Mouse (Mus musculus) lung, postnatal 0 days (tissue): Measurements from ENCODE around the gene 4930595D18Rik. TPM values are rescaled to one million over a fixed set of nuclear protein-coding genes. Genes with fewer than 3 reads are reported as not detected.

ENCODE experiments used
- ATAC-seq: fragments of 200-750 bp; cut with Nextera tagmentation; 2 replicates; pipeline ENCODE4 v1.8.0; 2017; ENCODE audit warnings: moderate library complexity
- DNase-seq: peaks from one replicate; pipeline ENCODE4 v3.0.0-alpha.2; 2016; ENCODE audit warnings: low spot score
- H3K27ac ChIP-seq: fragments of 300-500 bp; sonication (generic); 2 replicates; pipeline ENCODE4 v1.5.1; 2014; ENCODE audit warnings: antibody characterized with exemption, mild to moderate bottlenecking, low read length, mixed read lengths
- H3K27me3 ChIP-seq: fragments of 300-500 bp; sonication (generic); replicated peaks from 2 replicates; pipeline ENCODE4 v1.6.1; 2014; ENCODE audit warnings: low read length, mixed read lengths; ENCODE audit not compliant: insufficient read depth
- H3K36me3 ChIP-seq: fragments of 300-500 bp; sonication (generic); 2 replicates; pipeline ENCODE4 v1.6.1; 2014; ENCODE audit warnings: low read length, mixed read lengths; ENCODE audit not compliant: insufficient read depth
- H3K4me1 ChIP-seq: fragments of 300-500 bp; sonication (generic); 2 replicates; pipeline ENCODE4 v1.6.1; 2014; ENCODE audit warnings: antibody characterized with exemption, low read depth, low read length, mixed read lengths; ENCODE audit not compliant: insufficient read depth
- H3K4me2 ChIP-seq: fragments of 300-500 bp; sonication (generic); replicated peaks from 2 replicates; pipeline ENCODE4 v1.6.1; 2014; ENCODE audit warnings: low read depth, mild to moderate bottlenecking, low read length, moderate library complexity, mixed read lengths
- H3K4me3 ChIP-seq: fragments of 300-500 bp; sonication (generic); 2 replicates; pipeline ENCODE4 v1.5.1; 2014; ENCODE audit warnings: low read depth, low read length
- H3K9ac ChIP-seq: fragments of 300-500 bp; sonication (generic); replicated peaks from 2 replicates; pipeline ENCODE4 v1.6.1; 2014; ENCODE audit warnings: low read depth, mild to moderate bottlenecking
- H3K9me3 ChIP-seq: fragments of 300-500 bp; sonication (generic); 2 replicates; pipeline ENCODE4 v1.6.1; 2016; ENCODE audit warnings: low read length, mixed read lengths
- CTCF ChIP-seq: IDR thresholded peaks from 2 replicates; pipeline ENCODE4 v1.5.1; 2016; ENCODE audit warnings: antibody characterized with exemption, mild to moderate bottlenecking
- EP300 ChIP-seq: IDR thresholded peaks from 2 replicates; pipeline ENCODE4 v1.6.1; 2016; ENCODE audit warnings: antibody characterized with exemption, mild to moderate bottlenecking, control low read depth
- WGBS: fragments of 180-500 bp; shearing (Covaris S2); extraction: QIAGEN DNeasy Blood & Tissue Kit; methylation state at CpG from one replicate; pipeline ENCODE4 v1.1.7; 2014; 5-methylcytosine and 5-hydroxymethylcytosine counted together
- polyA plus RNA-seq: library from polyadenylated mRNA; unstranded; fragments of >200 nt; fragmentation: Nextera tagmentation; extraction: Ambion mirVana; gene quantifications from 2 replicates; pipeline ENCODE4 v1.2.1, GENCODE M21; 2015

4930595D18Rik gene
- polyA plus RNA-seq, 1 experiment from 2014 or later, result not detected

DNA sequence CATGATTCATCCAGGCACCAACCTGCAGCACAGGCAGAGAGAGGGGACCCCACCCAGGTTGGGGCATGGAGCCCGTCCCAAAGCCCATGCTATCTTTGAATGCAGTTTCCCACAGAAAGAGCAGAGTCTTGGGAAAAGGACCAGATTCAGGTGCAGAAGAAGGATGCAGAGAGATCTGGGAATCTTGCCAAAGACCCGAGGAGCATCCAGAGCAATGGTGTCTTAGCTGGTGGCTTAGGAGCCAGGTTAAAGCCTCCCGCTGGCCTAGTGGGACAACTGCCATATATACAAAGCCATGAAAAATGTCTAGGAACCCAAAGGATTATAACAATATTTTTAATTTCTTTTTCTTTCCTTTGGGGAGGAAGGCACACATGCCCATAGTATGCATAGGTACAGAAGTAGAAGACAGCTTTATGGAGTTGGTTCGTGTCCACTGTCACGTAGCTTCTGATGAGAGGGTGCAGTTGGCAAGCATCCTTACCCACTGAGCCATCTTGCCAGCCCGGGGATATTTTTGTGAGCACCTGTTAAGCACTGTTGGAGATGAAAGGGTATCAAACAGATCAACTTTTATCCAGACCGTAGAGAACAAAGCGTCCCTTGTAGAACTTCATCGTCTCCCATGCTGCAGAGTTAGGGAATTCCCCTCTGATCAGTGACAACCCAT, 63.2 kb downstream of the 4930595D18Rik start:
- Histone ChIP-seq H3K9me3 (no peaks in the 10 kb centered on the region; the same call in 1 of the 2 replicates), H3K27me3 (no peaks in the 10 kb centered on the region), H3K9ac (no peak overlapping the region), H3K4me1 (no peaks in the 10 kb centered on the region), H3K4me3 (no peak overlapping the region), H3K36me3 (0 out of 2 replicates have a peak, but pooled peaks cover 13% of the 10 kb centered on the region), H3K27ac (no peak overlapping the region), H3K4me2 (no peak overlapping the region)
- whole genome bisulfite sequencing, result 81% methylated on average over 9 of the region's 9 CpGs
- no peak for ATAC-seq
- DNase-seq, result no peak
- no peak for TF ChIP-seq EP300
- no peak for TF ChIP-seq CTCF

DNA sequence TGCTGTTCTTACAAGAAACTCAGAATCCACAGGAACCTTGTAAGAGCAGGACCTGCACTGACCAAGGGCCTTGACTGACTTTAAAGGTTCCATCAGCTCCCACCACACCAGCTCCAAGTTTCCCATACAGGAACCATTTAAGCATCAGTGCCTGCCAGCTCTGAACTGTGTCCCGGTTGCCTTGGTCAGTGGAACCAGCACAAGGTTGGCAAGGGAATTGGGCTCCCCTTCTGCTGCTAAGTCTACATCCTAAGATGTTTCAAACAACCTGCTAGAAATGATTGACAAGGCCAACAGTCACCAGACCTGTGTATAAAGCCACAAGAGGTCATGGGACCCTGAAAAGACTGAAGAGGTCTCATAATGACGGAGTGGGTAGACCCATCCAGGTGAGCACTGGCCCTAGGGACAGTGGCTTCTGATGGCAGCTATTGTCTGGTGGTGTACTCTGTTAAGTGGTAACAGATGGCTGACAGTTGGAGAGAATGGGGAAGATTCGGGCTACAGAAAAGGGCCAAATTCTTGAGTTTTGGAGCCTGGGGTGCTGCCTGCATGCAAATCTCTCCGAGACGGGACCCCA, 64.7 kb downstream of the 4930595D18Rik start:
- H3K9ac ChIP-seq, result no peak overlapping the region
- TF ChIP-seq EP300 (no peak), CTCF (no peak)
- no peak overlapping the region for H3K4me2 ChIP-seq
- no peaks in the 10 kb centered on the region; the same call in 1 of the 2 replicates for H3K9me3 ChIP-seq
- H3K36me3 ChIP-seq, result 0 out of 2 replicates have a peak, but pooled peaks cover 15% of the 10 kb centered on the region
- no peak overlapping the region for H3K27ac ChIP-seq
- no peak for DNase-seq
- 91% methylated on average over 5 of the region's 5 CpGs for WGBS
- no peak overlapping the region for H3K4me3 ChIP-seq
- no peak for ATAC-seq
- no peaks in the 10 kb centered on the region for H3K4me1 ChIP-seq
- no peaks in the 10 kb centered on the region for H3K27me3 ChIP-seq

DNA sequence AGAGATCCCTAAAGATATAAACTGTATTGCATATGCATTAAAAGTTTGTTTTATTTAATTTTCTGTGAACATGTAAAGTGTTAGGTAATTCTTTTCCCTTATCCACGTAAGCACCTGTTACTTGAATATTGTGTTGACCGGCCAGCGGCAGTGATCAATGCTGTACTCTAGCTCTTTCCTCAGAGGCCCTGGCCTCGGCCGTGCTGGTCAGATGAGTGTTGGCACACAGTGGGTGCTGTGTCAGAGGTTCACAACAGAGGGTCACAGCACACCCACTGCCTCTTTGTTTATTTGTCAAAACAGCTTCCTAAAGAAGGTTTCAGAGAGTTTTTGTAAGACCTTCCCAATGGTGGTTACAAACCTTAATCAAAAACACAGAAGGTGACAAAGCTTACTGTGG, 69.7 kb downstream of the 4930595D18Rik start:
- Histone ChIP-seq H3K27ac (no peak overlapping the region), H3K4me3 (no peak overlapping the region), H3K4me1 (no peaks in the 10 kb centered on the region), H3K9ac (no peak overlapping the region), H3K4me2 (no peak overlapping the region), H3K9me3 (no peaks in the 10 kb centered on the region), H3K36me3 (peaks cover 52% of the 10 kb centered on the region), H3K27me3 (no peaks in the 10 kb centered on the region)
- 84% methylated on average over 5 of the region's 5 CpGs for WGBS
- no peak for ATAC-seq
- TF ChIP-seq EP300, result no peak
- TF ChIP-seq CTCF, result no peak
- no peak for DNase-seq

DNA sequence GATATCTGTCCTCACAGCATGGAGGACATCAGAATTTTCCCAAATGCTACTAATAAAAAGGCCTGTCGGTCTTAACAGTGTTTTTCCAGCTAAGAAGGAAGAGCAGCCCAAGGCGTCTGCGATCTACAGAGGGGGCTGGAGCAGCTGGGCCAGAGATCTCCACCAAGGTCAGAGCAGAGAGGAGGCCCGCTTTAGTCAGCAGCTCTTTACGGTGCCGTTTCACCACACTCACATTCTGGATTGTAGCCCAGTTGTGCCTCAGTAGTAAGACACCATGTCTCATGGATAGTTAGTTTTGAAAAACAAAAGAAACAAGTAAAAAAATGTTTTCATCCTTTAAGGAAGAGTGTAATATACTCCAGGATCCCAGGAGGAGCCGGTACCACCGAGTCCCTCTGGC, 73.1 kb downstream of the 4930595D18Rik start:
- Histone ChIP-seq H3K4me1 (no peaks in the 10 kb centered on the region), H3K36me3 (peaks cover 49% of the 10 kb centered on the region), H3K9ac (no peak overlapping the region), H3K27ac (no peak overlapping the region), H3K4me2 (no peak overlapping the region), H3K4me3 (no peak overlapping the region), H3K27me3 (no peaks in the 10 kb centered on the region), H3K9me3 (no peaks in the 10 kb centered on the region)
- 78% methylated on average over 8 of the region's 8 CpGs for WGBS
- no peak for ATAC-seq
- DNase-seq, result no peak
- TF ChIP-seq EP300 (no peak), CTCF (no peak)

Other genes with a start within 250 kb of the 4930595D18Rik start
- 9.1 and 12.4 TPM in 2 replicates for gene Ankrd9, start 205.5 kb downstream of the 4930595D18Rik start, polyA plus RNA-seq
- gene Rcor1, start 145.1 kb downstream of the 4930595D18Rik start, polyA plus RNA-seq, result 6.7 and 9.5 TPM in 2 replicates
- 3.1 and 4.7 TPM in 2 replicates for gene Traf3, start 18.1 kb downstream of the 4930595D18Rik start, polyA plus RNA-seq
- 0.31 and 0.40 TPM in 2 replicates for gene Amn, start 86.6 kb upstream of the 4930595D18Rik start, polyA plus RNA-seq
- gene Cdc42bpb, start 193.2 kb upstream of the 4930595D18Rik start, polyA plus RNA-seq, result 29.0 and 32.5 TPM in 2 replicates
- gene Lbhd2, start 222.3 kb upstream of the 4930595D18Rik start, polyA plus RNA-seq, result 0.37 and 1.1 TPM in 2 replicates
- 21.3 and 24.4 TPM in 2 replicates for gene Exoc3l4, start 232.5 kb upstream of the 4930595D18Rik start, polyA plus RNA-seq